Mouse (Mus musculus) hindlimb bud, embryonic 11.5 days (tissue): Measurements from ENCODE around the gene Veph1.
A peak's percentile ranks its signal among the peaks of the same experiment; 100 is the strongest.

Source experiments
- DNase-seq: peaks from one replicate; pipeline ENCODE4 v3.0.0-alpha.2; 2012; ENCODE audit warnings: low read depth, low spot score; ENCODE audit errors: extremely low spot score

The Veph1 gene

DNA sequence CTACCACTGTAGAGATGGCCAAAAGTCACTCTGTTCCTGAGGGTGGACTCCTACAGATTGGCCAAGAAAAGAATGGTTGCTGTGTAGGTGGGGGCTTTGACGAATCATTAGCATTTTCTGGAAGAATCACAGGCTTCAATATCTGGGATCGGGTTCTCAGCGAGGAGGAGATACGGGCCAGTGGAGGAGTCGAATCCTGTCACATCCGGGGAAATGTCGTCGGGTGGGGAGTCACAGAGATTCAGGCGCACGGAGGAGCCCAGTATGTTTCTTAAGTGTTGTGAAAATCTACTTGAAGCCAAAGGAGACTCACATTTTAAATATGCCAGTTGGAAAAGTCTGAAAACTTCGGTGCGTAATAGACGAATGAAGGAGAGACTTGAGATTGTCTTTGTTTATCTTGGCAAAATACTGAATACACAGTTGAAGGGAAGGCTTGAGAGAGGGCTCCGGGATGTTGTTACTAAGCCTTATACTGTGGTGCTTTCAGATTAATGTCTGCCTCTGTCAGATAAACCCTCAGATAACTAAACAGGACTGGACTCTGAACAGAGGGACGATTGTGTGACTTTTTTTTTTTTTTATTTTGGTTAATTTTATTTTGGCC lies 71.6 kb downstream of the Veph1 start:
- no peak for DNase-seq

DNA sequence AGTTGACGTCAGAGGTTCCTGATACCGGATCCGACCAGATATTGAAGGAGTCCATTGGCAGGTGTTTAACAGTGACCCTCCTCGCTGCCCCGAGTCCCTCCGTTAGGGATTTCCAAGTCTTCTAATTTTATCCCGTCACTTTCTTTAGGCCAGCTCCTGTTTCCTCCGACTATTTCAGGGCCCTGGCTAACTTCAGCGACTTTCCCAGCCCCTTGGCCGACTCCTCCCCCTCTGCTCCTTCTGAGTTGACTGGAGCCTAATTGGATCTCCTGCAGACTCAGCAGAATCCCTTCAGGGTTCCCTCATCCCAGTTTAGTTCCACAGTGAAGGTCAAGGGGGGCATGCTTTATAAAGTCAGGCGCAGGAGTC lies 75.4 kb downstream of the Veph1 start:
- no peak for DNase-seq

DNA sequence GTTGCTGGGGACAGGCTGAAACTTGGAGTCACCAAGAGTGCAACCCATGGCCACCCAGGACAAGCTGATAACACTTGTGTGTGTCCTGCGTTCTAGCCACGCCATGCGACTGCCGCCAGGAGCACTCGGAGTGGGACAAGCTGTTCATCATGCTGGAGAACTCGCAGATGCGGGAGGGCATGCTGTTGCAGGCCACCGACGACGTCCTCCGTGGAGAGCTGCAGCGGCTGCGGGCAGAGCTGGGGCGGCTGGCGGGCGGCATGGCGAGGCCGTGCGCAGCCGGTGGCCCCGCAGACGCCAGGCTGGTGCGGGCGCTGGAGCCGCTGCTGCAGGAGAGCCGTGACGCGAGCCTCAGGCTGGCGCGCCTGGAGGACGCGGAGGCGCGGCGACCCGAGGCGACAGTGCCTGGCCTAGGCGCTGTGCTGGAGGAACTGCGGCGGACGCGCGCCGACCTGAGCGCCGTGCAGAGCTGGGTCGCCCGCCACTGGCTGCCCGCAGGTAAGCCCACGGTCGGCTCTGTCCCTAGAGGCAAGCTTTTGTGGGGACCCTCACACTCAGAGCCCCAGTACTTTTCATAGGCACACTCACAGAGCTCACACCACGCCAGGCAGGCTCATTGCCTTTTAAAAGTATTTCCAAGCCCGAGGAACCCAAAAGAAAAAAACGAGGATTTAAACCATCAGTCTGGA lies 75.9 kb downstream of the Veph1 start:
- DNase-seq, result no peak

DNA sequence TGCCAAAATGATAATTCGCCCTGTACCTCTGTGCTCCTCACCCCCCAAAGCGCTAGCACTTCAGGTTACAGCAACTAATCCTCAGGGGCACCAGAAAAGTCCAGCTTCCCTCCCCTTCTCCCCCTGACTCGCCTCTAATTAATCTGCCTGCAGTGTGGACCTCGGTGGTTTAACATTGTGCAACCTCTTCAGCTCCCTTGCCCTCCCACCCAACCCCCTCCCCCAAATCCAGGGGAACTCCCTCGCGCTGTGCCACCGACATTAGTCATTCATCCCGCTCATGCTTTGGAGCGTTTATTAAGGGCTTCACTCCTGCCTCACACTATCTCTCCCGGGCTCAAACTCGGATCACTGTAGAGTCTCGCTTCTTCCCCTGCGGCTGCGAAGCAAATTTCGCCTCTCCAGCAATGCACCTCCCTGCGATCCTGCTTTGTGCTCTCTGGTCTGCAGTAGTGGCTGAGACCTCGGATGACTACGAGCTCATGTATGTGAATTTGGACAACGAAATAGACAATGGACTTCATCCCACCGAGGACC lies 76.9 kb downstream of the Veph1 start, which contains the start of gene Ptx3:
Ptx3 (plus strand) TSS at position 256 of the 537 bp plus-strand sequence.
- DNase-seq, result no peak

DNA sequence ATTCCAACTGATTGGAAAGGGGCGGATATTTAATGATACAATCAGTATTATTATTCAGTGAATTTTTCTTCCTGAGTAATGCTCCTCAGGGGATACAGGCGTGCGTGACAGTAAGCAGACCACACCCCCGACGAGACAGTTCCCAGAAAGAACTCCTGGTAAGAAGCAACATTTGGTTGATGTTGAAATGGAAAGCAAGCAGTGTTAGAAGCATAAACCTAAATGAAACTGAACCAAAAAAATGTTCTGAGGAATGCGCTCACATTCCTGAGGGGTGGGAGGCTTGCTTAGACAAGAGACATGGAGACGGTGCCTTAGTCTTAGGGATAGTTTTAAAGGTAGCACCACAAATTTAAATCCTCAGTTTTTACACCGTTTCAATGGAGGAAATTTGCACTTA lies 80.9 kb downstream of the Veph1 start:
- DNase-seq, result no peak

DNA sequence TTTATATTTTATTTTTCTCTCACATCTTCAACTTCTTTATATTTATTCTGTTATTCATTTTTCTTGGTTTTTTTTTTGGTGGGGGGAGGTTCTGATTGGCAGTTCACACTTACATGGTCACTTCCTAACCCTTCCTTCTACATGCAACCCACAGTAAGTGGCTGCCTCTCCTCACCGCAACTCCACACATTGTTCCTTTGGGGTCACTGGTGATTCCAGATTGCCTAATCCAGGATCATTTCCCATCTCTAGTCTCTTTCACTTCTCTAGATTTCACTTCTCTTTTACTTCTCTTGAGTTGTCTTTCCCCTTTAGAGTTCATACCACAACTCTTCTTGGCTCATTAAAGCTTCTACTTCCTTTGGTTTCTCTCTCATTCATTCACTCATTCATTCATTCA lies 83.1 kb downstream of the Veph1 start:
- no peak for DNase-seq

DNA sequence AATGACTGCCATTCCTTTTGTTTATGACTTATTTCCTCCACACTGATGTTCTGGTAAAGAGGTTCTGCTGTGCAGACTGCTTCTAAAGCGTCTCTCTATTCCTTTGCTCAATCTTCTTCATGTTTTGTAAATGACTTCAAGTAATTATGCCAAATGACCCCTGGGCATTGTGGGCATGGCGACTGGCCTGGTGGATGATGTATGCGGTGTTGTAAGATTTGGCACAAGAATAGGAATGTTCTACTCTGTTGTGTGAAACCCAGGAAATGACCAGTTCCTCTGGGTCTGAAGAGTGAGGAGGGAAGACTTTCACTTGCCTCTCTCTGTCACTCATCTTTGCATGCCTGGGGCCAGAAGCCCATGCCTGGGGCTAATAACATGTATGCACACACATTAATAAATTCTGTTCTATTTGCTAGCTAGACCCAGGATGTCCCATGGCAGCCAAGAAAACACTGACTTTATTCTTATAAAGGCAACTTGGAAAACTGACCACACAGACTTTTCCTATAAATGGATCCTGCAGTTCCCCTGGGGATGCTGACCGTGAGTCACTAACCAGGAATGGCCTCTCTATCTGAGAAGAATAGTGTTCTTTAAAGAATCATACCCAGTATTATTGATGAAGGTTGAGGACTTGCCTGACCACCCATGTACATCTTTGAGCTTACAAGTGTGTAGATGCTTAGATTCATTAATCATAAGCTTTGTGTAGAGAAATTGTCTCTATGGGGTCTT lies 87.6 kb downstream of the Veph1 start:
- DNase-seq, result no peak

DNA sequence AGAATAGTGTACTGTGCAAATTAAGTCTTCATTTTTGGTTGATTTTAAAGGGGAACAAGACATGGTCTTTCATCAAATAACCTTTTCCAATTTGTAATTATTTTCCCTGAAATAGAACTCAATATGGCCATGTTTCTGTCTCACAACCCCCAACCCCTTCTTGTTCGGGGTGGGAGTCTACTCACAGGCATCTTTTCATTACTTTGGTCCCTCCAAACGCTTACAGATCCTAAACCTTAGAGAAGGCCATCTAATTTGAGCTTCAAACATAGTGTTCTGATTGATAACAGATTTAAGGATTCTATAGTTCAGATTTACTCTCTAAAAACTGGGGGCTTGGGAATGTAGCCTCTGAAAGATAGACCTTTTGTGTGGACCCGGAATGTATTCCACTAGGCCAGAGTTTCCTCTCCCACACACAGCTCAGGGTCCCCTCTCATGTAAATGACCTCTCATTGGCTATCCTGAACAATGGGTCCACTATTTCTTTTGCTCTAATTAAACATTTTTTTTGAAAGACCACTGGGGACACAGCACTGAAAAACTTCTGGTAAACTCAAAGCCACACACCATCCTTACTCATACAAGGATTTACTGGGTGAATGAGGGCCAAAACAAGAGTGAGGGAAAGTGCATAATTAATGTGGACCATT lies 102.6 kb downstream of the Veph1 start:
- no peak for DNase-seq

DNA sequence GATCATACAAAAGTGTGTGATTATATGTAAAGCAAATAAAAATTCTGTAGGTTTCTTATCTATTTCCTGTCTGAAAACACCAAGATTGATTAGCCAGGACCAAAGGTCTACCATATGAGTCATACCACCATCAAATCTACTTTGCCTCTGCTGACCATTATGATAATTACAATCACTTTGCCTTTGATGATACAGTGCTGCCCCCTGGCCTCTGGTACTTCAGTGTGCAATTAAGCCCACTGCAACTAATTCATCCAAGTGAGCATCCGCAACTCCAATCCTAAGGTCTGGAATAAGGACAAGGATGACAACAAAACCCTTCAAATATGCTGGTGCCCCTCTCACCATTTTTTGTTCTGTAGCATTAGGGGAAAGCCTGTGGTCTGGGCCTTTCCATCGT lies 117.0 kb downstream of the Veph1 start:
- no peak for DNase-seq

DNA sequence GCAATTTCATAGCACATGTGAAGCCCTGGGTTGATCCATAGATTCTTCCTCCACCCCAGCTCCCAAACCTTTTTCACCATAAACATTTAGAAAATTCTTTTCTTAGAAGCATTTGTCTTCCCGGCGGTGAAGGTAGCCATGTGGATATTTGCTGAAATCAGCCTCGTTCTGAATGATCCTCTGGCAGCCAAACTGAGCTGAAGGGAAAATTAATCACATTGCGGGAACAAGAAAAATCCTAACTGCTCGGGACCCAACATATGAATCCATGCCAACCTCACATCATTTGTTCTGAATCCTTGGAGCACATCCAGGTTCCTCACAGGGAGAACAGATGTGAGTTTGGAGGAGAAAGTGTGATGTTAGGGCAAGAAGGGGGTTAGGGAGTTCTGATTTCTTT lies 123.7 kb downstream of the Veph1 start:
- no peak for DNase-seq

DNA sequence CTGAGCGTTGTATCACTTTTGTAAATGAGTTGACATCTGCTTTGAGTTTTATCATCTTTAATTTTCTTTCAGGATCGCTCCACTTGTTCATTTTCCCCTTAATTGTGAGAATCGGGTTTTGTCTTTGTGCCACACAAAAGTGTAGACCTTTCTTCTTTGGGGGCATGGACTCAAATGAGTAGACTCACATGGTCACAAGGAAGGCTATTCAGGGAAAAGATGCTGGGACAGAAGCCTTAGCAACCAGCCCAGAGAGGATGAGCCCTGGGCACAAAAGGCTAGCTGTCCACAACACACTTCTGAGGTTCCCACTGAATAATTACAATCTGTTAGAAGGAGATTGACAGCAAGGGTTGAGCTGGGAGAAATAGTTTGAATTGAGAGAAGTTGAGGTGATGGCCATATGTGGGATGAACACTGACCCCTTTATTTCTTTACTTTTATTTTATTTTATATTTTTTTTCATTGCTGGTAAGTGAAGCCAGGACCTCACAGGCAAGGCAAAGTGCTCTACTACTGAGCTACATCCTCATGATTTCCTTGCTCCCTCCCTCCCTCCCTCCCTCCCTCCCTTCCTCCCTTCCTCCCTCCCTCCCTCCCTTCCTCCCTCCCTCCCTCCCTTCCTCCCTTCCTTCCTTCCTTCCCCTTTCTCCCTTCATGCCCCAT lies 126.6 kb downstream of the Veph1 start:
- DNase-seq, result no peak

DNA sequence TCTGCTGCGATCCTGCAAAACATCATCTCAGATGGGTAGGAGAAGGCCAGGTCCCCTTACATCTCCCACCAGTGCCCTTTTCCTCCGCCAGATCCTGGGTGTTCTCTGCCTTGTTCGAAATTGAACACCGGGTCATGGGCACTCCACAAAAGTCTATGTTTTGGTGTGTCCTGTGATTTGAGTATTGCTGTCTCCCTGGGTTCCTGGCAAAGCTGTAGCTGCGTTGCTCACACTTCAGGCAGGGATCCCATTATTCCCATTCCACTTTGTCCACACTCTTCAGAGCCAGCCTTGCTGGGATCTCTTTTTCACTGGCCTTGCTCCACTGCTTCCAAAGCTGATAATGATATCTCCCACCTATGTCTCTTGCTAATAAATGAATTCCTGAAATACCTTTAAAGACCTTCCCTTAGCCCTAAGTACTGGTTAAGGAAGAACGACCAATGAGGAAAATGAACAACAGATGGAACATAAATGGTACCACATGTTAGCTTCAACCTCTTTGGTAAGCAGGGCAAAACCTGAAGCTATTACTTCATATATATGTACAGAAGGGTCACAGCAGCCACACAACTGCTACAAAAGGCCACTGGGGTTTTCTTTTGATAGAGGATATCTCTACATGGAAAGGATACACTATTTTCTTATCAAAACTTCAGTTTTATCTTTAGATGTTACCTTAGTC lies 129.9 kb downstream of the Veph1 start:
- peak; percentile 95 for DNase-seq

DNA sequence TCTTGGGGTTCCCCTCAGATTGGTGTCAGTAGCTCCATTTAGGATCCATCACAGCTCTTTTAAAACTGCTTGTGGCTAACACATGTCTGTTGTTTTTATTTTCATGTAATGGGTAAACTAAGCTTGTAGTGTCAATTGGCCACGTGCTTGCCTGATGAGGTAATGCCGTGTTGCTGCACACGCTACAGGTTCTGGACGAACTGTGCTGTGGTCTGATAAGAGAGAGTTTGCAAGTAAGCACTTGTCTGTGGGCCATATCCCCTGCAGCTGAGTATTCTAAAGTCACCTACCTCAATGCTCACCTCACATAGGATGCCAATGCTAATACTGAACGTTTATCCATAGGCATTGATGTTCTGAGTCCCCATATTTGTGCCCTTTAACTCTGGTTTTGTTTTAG lies 131.6 kb downstream of the Veph1 start:
- no peak for DNase-seq

DNA sequence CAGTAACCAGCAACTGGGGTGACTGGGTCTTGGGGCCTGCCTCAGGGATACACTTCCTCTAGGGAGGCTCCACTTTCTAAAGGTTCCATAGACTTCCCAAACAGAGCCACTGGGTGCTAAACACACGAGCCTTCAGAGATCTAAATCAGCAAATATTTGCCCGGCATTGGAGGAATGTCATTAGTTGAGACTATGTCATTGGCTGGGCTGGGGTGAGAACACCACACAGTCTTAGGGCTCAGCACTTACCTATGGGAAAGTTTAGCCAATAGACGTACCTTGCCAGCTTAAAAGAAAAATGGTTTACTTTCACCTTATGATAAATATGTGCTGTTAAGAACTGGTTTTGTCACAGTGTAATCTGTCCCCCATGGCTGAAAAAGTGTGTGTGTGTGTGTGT lies 132.1 kb downstream of the Veph1 start:
- DNase-seq, result no peak

DNA sequence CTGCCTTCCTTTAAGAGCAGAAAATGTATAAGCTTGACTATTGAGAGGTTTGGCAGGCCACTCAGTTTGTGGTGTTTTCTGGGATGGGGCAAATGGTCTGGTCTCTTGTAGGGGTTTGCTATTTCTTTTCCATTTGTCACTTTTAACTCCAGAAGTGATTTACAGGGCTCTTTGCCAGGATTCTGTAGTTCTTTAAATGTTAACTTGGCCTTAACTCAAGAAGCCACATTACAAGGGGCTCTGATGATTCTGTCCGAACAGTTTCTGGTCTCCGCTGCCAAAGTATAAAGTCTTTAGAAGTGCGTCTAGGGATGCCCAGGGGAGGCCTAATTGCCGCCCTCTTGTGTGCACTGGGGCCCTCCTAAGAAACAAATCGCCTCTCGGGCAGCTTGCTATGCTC lies 134.0 kb downstream of the Veph1 start:
- DNase-seq, result no peak

DNA sequence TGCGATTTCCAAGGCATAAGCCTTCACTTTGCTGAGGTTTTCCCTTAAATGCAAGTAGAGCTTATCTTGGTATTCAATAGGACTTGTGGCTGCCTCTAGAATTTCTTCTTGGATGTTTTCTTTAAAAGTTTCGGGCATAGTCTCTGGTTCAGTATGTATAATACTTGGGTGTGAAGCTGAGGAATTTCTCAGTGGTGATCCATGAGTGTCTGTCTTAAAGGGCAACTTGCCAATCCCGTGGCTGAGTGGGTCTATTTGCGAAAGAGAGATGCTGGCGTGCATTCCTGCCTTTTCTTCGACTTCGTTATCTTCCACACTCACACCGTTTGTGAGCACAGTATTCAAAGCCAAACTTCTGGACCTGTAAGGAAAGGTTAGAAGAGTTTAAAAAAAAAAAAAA lies 138.7 kb downstream of the Veph1 start:
- no peak for DNase-seq

DNA sequence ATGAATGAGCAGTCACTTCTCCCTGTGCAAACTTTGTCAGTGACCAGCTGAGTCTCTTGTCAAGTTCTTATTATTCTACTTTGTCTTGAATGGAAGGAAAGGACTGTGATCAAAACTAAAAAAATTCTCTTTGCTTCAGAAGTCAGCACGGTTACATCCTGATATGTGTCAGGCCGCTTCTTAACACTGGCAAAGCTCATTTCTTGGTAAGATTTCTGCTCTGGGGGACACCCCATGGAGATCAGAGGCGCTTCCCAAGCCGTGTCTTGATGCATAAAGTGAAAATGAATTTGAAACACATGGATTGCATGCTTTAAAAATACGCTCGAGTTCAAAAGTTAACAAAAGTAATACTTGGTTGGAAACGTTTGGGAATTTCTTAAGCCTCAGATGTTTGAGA lies 159.0 kb downstream of the Veph1 start:
- DNase-seq, result no peak

DNA sequence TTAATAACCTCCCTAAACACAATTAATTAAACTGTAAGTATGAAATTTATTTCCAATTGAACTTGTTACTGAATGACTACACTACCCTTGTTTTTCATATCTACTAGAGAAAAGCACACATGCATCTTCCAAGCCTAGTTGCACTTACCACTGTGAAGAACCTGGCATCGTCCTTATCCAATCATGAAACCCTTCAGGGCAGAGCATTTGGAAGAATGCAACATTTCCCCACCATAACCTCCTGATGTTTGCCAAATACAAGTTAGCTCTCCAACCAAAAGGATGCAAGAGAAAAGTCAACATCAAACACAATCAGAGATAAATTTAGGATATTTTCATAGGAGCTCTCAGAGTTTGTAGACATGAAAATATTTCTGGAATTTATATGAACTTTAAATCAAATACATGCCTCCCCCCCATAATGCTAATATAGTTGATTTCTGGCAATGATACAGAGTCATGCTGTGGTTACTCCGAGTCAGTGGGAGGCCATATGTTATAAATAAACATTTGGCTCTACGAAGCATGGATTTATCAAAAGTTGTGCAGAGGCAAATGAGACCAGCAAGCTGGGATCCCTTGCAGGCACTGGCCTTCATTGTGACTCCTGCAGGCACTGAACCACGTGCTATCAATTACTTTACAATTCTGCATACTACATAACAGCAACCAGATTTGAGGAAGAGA lies 165.2 kb downstream of the Veph1 start:
- no peak for DNase-seq

DNA sequence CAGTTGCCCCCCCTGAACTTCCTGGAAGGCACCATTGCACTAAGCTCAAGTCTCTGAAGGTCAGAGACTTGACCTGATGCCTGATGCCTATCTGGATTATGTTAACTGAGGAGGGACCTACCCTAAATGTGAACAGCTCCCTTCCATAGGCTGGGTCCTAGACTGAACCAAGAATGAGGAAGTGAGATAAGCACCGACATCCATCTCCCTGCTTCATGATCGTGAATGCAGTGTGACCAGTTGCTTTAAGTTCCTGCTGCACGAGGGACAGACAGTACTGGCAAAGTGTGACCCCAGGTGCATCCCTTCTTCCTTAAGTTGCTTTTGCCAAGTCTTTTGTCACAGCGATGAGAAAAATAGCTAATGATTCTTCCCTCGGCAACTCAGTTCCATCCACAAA lies 166.9 kb downstream of the Veph1 start:
- DNase-seq, result no peak

DNA sequence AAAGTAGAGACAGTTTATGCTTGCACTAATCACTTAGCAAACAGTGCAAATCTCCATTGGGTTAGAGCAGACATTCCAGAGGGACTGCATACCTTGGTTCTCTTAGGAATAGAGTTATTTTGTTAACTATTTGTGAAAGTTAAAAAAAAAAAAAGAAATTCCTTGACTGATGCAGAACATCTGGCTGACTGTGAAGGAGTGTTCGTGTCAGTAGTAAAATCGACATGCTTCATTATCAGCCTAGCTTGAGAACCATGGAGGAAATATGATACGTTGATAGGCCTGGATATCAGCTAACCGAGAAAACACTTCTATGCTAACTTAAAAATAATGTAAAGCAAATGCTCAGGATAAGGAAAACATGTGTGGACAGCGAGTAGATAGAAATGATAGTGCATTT lies 191.1 kb downstream of the Veph1 start:
- DNase-seq, result peak; percentile 52
